14 mouse cellular contexts compared by ENCODE assay signal in genomic region chr1:90870581-90870980, GRCm38 (mm10). TPM values are rescaled to one million over a fixed set of nuclear protein-coding genes. Genes with fewer than 3 reads are reported as not detected.
"Had no signal": no experiment of that assay in that cellular context is flagged by ENCODE, and none has a peak within 500 bp of the region (broad histone marks: within the 10 kb centered on the region; RNA-seq: fewer than 3 reads in every experiment).

No protein-coding gene starts in this region.

- H3K27me3 ChIP-seq: limb, embryonic 13.5 days; liver, embryonic 15.5 days; midbrain, embryonic 13.5 days had no signal

- H3K9me3 ChIP-seq: liver, embryonic 15.5 days; midbrain, embryonic 13.5 days had no signal

- H3K27ac ChIP-seq: layer of hippocampus, adult 2 months; liver, embryonic 15.5 days; midbrain, embryonic 13.5 days had no signal

- DNase-seq: kidney, adult 9 months; kidney, postnatal 10 days; kidney, postnatal 4 days; lung, embryonic 14.5 days; lung, postnatal 36 days; right cerebral cortex, postnatal 14 days; thymus, postnatal 36 days had no signal

- H3K36me3 ChIP-seq: limb, embryonic 13.5 days; liver, embryonic 15.5 days; midbrain, embryonic 13.5 days had no signal

- H3K4me1 ChIP-seq: liver, embryonic 15.5 days; midbrain, embryonic 13.5 days had no signal

- ATAC-seq: midbrain, embryonic 13.5 days had no signal

- H3K9ac ChIP-seq: limb, embryonic 13.5 days; liver, embryonic 15.5 days; lung, embryonic 14.5 days; midbrain, embryonic 13.5 days had no signal

- H3K4me3 ChIP-seq: layer of hippocampus, adult 2 months; limb, embryonic 13.5 days; liver, embryonic 15.5 days; midbrain, embryonic 13.5 days had no signal

- H3K4me2 ChIP-seq: limb, embryonic 13.5 days; liver, embryonic 11.5 days; liver, embryonic 15.5 days; lung, embryonic 14.5 days; midbrain, embryonic 13.5 days had no signal

RNA-seq across cellular contexts. Expression of gene Col6a3, which starts 26.8 kb away (rescaled TPM):
- total RNA-seq: megakaryocyte progenitor cell, adult 5-6 weeks had no signal

RNA-seq across cellular contexts. Expression of gene Mlph, which starts 44.3 kb away (rescaled TPM):
- polyA plus RNA-seq: liver, embryonic 11.5 days; liver, embryonic 15.5 days; neural tube, embryonic 14.5 days had no signal
